Mouse (Mus musculus) 3134 (cell line): ENCODE data around the gene Dsn1.
A peak's percentile ranks its signal among the peaks of the same experiment; 100 is the strongest.

Experiments
- DNase-seq: peaks from one replicate; pipeline ENCODE4 v3.0.0-alpha.2; 2011; ENCODE audit warnings: low spot score; ENCODE audit not compliant: insufficient read length; ENCODE audit errors: extremely low read depth

Dsn1 gene

GRCm38 (mm10) chr2:157027106-157028008 lies 20.4 kb upstream of the Dsn1 start:
- no peak for DNase-seq

GRCm38 (mm10) chr2:157021156-157021555 lies 14.2 kb upstream of the Dsn1 start:
- no peak for DNase-seq

GRCm38 (mm10) chr2:157019228-157019627 lies 12.3 kb upstream of the Dsn1 start:
- DNase-seq = no peak

GRCm38 (mm10) chr2:157016529-157017270 lies 9.7 kb upstream of the Dsn1 start:
- no peak for DNase-seq

- no peak for DNase-seq
These were observed 5.4 kb upstream of the Dsn1 start for GRCm38 (mm10) chr2:157012341-157012740.

- no peak for DNase-seq
These were observed 3.8 kb upstream of the Dsn1 start for GRCm38 (mm10) chr2:157010634-157011310.

- DNase-seq = no peak
These were observed 3.2 kb upstream of the Dsn1 start for GRCm38 (mm10) chr2:157010121-157010520.

GRCm38 (mm10) chr2:157008509-157008908 lies 1.6 kb upstream of the Dsn1 start:
- DNase-seq = no peak

- DNase-seq = no peak
These were observed 261 bp upstream of the Dsn1 start for GRCm38 (mm10) chr2:157007234-157007596.

- no peak for DNase-seq
These were observed 4.6 kb downstream of the Dsn1 start for GRCm38 (mm10) chr2:157002321-157002720.

- no peak for DNase-seq
These were observed 8.7 kb downstream of the Dsn1 start for GRCm38 (mm10) chr2:156998263-156998662.

- DNase-seq = no peak
These were observed 10.4 kb downstream of the Dsn1 start for GRCm38 (mm10) chr2:156996576-156996975.

- DNase-seq = peak; percentile 99
These were observed 15.3 kb downstream of the Dsn1 start, which contains the start of gene Ndrg3 for GRCm38 (mm10) chr2:156991470-156992319. Gene Ndrg3, minus strand, starts transcription at chr2:156992056.

- DNase-seq = no peak
These were observed 16.1 kb downstream of the Dsn1 start for GRCm38 (mm10) chr2:156990727-156991431.

GRCm38 (mm10) chr2:156987316-156987715 lies 19.6 kb downstream of the Dsn1 start:
- DNase-seq = no peak

- no peak for DNase-seq
These were observed 24.1 kb downstream of the Dsn1 start for GRCm38 (mm10) chr2:156982864-156983263.

- no peak for DNase-seq
These were observed 25.7 kb downstream of the Dsn1 start for GRCm38 (mm10) chr2:156981291-156981690.

GRCm38 (mm10) chr2:156980059-156980458 lies 26.9 kb downstream of the Dsn1 start:
- DNase-seq = peak; percentile 64

- DNase-seq = no peak
These were observed 30.2 kb downstream of the Dsn1 start for GRCm38 (mm10) chr2:156976711-156977110.

- DNase-seq = no peak
These were observed 32.0 kb downstream of the Dsn1 start for GRCm38 (mm10) chr2:156974967-156975366.
